Mouse (Mus musculus) left cerebral cortex, adult 8-10 months (tissue): Measurements from ENCODE around the gene Trappc10. TPM values are rescaled to one million over a fixed set of nuclear protein-coding genes. Genes with fewer than 3 reads are reported as not detected.
A peak's percentile ranks its signal among the peaks of the same experiment; 100 is the strongest.
"Not testable (repeated sequence)": the region's sequence is repeated elsewhere in the genome, so short reads cannot be mapped to it uniquely, and the experiment has no call there.

Experiments used
- DNase-seq, 2 experiments: peaks; one replicate each; pipeline ENCODE4 v3.0.0; 2022; ENCODE audit warnings: low spot score in 2 of 2
- total RNA-seq, 4 experiments: library from RNA; stranded (reverse); gene quantifications; 2 replicates each; pipeline ENCODE4 v1.2.4; 2022

Gene Trappc10
- total RNA-seq, 4 experiments from 2014 or later: 84.2 to 91.1 (median 87.7) TPM

DNA sequence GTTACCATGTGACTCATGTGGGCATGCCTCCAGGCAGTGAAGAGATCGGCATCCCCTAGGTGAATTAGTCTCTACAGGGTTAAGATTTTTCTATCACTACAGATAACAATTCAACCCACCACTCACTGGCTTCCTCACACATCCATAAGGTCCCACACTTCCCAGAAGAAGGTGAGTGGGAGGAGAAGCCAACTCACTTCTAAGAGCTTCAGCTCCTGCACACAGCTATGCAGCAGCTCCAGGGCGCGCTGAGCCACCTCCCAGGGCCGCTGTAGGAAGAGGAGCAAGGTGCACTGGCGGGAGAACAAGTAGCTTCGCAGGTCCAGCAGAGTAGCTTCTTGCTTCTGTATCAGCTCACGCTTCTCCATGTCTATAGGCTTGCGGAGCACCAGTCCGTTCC, 30.1 kb downstream of the Trappc10 start:
- peak in 1 of 2 experiments; percentile 41 for DNase-seq

GRCm38 (mm10) chr10:78211311-78211710, 33.1 kb downstream of the Trappc10 start:
- no peak for DNase-seq

- DNase-seq: no peak
Measured at GRCm38 (mm10) chr10:78201182-78201581, 43.3 kb downstream of the Trappc10 start.

DNA sequence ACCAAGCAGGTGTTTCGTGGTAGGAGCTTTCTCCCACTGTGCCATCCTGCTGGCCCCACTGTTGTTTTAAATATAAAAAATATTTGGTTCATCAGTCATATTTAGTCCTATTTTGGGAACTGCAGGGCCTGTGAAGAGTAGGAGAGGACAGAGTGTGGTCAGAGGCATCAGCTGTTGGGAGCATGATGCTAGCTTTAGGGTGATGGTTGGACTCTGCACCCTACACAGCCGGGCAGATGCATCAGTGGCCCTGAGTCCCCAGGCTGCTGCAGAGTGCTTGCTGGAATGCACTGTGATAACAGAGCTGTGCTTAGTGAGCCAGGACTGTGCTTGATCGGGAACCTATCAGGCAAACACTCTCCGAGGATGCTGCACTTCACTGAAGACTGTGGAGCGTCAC, 51.5 kb downstream of the Trappc10 start:
- no peak for DNase-seq

DNA sequence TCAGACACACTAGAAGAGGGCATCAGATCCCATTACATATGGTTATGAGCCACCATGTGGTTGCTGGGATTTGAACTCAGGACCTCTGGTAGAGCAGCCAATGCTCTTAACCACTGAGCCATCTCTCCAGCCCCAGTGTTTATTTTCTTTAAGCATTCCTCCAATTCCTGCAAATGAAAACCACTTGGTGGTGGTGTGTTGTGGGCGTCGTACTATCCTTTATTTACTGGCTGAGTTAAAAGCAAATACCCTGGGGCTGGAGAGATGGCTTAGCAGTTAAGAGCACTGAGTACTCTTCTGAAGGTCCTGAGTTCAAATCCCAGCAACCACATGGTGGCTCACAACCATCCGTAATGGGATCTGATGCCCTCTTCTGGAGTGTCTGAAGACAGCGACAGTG, 58.4 kb downstream of the Trappc10 start:
- not testable (repeated sequence) for DNase-seq

DNA sequence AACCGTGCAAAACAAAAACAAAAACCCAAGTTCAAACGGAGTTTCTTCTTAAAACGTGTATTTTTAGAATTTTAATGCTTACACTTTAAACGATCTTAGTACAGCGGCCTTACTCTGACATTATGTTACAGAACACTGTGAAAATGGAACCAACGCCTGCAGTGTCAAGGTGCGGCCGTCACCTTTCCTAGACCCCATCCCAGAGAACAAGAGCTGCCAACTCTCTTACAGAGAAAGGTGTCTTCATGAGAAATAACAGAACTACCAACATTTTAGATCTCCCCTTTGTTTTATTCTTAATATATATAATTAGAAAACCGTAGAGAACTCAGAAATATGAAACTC, 59.1 kb downstream of the Trappc10 start:
- no peak for DNase-seq

DNA sequence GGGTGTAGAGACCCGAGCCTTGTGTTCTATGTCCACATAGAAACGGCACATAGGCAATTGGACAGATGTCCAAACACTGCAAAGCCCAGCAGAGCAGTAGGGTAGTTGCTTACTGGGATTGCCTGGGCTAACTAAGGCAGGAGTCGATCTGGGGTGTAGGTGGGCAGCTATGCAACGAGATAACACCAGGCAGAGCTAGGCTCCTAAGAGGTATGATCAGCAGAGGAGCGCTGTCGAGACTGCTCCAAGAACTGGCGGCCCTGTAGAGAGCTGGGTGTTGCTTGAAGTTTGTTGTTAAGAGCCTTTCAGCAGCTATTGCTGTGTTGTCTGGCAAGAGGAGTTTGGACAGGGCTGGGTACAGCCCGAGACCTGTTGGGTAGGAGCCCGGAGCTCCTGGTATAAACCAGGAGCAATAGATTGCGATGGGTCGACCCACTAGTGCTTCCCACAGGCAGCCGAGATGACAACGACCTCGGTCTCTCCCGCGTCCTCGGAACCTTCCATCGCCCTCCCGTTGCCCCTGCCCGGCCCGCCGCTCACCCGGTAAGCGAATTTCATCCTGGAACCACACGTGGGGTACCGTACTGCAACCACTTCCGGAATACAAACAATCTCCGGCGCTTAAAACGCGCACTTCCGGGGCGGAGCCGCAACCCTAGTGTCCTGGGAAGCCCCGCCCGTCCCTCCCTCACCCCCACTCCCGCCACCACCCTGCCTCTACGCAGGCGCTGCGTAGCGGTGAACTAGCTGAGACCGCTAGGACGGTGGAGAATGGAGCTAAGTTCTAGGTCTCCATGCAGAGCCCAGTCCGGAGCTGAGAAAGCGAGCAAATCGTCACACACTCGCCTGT, 59.7 kb downstream of the Trappc10 start, which contains the start of gene Pwp2:
Gene Pwp2, minus strand, starts transcription at position 619 of the 850 bp plus-strand sequence.
- DNase-seq: peak; percentile 77 to 87

DNA sequence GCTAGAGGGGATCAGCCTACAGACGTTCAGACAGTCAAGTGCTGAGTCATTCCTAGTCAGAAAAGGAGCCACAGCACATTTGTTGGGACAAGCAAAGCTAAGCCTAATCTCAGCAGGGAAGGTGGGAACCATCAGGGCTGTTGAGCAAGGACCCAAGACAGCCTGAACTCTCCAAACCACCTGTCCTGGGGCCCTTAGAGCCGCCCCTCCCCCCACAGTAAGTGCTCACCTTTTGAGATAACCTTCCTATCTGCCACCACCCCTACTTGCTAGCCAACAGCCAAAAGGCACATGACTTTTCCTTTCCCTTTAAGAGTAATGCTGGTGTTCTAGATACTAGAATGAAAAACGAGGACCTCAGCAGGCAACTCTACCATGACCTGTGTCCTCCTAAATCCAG, 60.9 kb downstream of the Trappc10 start:
- DNase-seq: no peak

GRCm38 (mm10) chr10:78182321-78182720, 62.1 kb downstream of the Trappc10 start:
- DNase-seq: no peak

GRCm38 (mm10) chr10:78174474-78174873, 70.0 kb downstream of the Trappc10 start:
- DNase-seq: no peak

- DNase-seq: no peak
Measured at GRCm38 (mm10) chr10:78171581-78171980, 72.9 kb downstream of the Trappc10 start.

DNA sequence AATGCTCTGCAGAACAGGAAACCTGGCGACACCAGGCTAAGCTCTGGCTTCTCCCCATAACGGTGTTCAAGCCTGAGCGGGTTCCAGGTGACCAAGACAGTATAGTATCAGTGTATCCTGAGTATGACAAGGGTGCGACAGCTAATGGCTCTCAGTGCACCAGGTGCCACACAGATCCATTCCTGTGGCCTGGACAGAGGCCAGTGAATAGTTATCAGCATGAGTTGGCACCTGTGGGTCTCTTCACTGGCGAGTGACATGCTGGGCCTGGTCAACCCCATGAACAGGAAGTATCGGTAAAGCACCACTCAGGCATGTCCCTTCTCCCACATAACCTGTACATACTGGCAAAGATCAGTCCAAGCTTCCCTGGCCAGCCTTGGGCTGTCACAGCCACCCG, 73.4 kb downstream of the Trappc10 start:
- DNase-seq: peak in 1 of 2 experiments; percentile 23

DNA sequence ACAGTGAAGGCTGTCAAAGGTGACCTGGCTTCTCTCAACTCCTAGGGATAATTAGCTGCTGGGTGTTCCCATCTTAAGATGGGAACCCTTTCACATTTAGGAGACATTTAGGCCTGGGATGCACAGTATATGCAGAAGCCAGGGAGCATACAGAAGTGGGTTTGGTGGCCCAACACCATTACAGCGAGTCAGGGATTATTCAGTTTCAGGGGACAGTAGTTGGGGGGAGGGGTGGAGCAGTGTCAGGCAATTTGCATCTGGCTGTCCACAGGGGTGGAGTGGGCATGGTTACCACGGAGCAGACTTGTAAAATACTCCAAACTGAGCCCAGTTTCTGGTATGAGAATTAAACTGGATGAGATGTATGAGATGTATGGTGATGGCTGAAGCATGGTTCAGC, 74.0 kb downstream of the Trappc10 start:
- no peak for DNase-seq

DNA sequence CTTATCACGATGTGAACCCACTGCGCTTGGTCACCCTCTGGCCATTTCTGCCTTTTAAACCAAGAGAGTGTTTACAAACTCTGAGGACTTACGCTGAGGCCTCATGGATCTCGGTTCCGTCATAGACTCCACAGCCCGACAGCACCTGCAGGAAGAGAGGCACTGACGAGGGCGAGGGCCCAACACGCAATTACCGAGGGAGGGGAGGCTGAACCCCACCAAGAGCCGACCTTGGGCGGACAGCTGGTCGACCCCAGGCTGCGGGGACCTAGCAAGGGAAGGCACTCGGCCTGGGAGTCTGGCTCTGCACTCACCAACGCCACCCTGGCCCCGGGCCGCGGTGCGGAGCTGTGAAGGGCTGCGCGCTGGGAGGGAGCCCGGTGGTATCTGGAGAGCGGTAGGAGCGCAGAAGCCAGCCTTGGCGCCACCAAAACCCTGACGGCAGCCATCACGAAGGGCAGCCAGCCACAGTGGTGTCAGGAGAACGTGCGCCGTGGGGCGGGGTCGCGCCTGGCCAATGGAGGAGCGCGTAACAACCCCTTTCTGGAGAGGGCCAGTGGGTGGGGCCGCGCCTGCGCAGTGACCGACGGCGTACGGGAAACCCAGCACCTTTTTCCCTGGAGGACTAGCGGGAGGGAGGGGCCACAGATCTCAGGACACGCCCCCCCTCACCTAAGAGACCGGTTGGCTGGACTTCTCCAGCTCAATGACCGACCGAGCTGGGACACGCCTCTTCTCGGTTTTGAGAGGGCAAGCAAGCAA, 75.0 kb downstream of the Trappc10 start, which contains the start of gene D10Jhu81e:
Gene D10Jhu81e, minus strand, starts transcription at position 502 of the 762 bp plus-strand sequence.
- DNase-seq: peak; percentile 99

DNA sequence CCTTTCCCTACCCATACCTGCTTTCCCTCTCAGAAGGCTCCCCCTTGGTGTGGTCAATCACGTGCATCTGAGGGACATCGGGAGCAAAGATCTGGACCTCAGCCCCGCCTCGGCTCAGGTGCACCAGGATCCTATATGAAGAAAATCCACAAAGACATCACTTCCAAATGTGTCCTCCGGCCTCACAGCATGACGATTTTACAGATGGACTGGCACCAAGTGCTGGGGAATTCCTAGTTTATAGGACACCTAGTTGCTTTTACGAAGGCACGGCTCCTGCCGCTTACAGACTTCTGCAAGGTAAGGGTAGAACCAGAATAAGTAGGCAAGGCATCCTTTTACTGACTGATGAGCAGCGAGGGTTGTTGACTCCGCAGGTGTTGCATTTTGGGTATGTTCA, 75.6 kb downstream of the Trappc10 start:
- no peak for DNase-seq

- DNase-seq: no peak
Measured at GRCm38 (mm10) chr10:78167775-78168174, 76.7 kb downstream of the Trappc10 start.

- no peak for DNase-seq
Measured at GRCm38 (mm10) chr10:78167333-78167732, 77.1 kb downstream of the Trappc10 start.

- DNase-seq: no peak
Measured at GRCm38 (mm10) chr10:78165256-78166005, 79.0 kb downstream of the Trappc10 start.

- DNase-seq: no peak
Measured at GRCm38 (mm10) chr10:78164786-78165185, 79.7 kb downstream of the Trappc10 start.

DNA sequence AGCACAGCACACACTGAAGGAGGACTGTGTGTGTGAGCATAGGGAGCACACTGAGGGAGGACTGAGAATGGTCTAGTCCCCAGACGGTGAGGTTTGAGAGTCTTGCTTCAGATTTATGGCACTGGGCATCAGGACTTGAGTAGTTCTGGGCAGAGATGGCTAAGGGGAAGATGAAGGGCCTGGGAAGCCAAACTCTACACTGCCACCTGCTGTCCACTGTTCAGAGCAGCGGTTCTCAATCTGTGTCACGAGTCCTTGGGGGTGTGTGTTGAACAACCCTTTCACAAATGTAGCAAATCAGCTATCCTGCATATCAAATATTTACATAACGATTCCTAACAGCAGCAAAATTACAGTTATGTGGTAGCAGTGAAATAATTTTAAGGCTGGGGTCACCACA, 80.5 kb downstream of the Trappc10 start:
- peak; percentile 36 to 53 for DNase-seq

- DNase-seq: no peak
Measured at GRCm38 (mm10) chr10:78163241-78163640, 81.2 kb downstream of the Trappc10 start.

DNA sequence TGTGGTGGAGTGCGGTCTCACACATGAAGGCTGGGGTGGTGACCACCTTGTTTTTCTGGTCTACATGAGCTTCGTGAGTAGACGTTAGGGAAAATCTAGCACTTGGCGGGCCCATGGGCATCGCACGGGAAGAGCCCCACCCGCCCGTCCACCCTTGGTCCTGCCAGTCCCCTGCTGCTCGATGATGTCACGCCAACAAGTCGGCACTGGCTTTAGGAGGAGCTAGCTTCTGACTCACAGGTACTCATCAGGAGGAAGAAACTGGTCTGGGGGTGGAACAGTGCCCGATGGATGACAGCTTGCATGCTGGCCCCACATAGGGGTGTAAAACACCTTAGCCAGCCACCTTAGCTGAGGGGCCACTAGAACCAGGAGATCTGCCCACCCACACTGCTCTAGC, 81.8 kb downstream of the Trappc10 start:
- DNase-seq: peak in 1 of 2 experiments; percentile 24
